Mouse (Mus musculus): Measurements from ENCODE around the gene Pbx1. TPM values are rescaled to one million over a fixed set of nuclear protein-coding genes. Genes with fewer than 3 reads are reported as not detected.
A peak's percentile ranks its signal among the peaks of the same experiment; 100 is the strongest.

Pbx1 gene
- polyA plus RNA-seq, 1 experiment from 2014 or later = 78.9 TPM

DNA sequence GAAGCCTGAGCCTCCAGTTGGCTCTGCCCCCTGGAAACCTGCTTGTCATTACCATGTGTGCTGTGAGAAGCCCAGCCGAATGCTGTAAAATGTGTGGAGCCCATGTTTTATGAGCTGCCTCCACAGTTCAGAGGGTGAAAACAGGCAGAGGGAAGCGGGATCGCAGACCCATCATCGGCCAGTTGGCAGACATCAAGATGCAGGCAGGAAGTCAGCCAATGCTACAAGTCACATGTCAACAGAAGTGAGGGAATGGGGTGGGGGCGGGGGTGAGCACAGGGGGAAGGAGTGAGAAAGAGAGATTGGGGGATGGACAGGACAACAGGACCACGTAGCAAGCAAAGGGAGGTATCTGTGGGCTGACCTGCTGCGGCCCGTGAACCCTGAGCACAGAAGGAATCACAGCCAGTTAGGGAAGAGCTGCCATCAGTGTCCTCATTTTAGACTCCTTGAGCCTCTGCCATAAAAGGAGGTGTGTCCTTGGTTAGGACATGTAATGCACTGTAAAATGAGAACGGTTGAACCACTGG lies 51.8 kb downstream of the Pbx1 start:
- Histone ChIP-seq H3K9ac (no peak overlapping the region), H3K27ac (0 out of 2 replicates have a peak overlapping the region, but pooled peaks have one; percentile 25), H3K27me3 (no peaks in the 10 kb centered on the region), H3K4me3 (no peak overlapping the region), H3K9me3 (replicated peaks) (no peaks in the 10 kb centered on the region), H3K36me3 (ENCODE audit: poor library complexity, severe bottlenecking) (peaks cover 5% of the 10 kb centered on the region; the same call in 1 of the 2 replicates), H3K4me2 (no peak overlapping the region), H3K4me1 (peaks cover 85% of the 10 kb centered on the region)
- no peak for ATAC-seq
- 70% methylated on average over 9 of the region's 9 CpGs for WGBS

DNA sequence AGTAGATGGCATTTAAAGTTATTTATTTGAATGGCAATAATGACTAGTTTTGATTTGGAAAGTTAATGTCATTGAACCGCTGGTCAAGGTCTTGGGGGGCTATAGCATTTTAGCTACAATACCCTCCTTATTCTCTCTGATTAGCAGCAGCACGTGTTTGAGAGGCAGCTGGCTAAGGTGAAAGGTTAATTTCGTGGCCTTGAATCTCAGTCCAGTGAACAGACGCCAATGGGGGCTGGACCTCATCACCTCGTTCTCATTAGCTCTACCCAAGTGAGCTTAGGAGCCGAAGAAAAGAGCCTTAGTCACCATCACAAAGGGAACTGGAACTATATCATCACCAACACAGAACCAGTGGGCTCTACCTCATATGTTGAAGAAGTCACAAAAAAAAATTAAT lies 54.4 kb downstream of the Pbx1 start:
- WGBS = 18% methylated on average over 6 of the region's 6 CpGs
- no peaks in the 10 kb centered on the region for H3K9me3 ChIP-seq (replicated peaks)
- no peak for ATAC-seq
- H3K4me2 ChIP-seq = no peak overlapping the region
- H3K4me1 ChIP-seq = peaks cover 83% of the 10 kb centered on the region
- H3K36me3 ChIP-seq (ENCODE audit: poor library complexity, severe bottlenecking) = peaks cover 11% of the 10 kb centered on the region
- H3K27me3 ChIP-seq = no peaks in the 10 kb centered on the region
- H3K9ac ChIP-seq = no peak overlapping the region
- no peak overlapping the region for H3K4me3 ChIP-seq
- H3K27ac ChIP-seq = no peak overlapping the region

- Histone ChIP-seq H3K27ac (no peak overlapping the region), H3K4me3 (no peak overlapping the region), H3K9ac (no peak overlapping the region), H3K4me2 (no peak overlapping the region), H3K9me3 (replicated peaks) (no peaks in the 10 kb centered on the region), H3K4me1 (peaks cover 80% of the 10 kb centered on the region), H3K36me3 (ENCODE audit: poor library complexity, severe bottlenecking) (peaks cover 19% of the 10 kb centered on the region), H3K27me3 (no peaks in the 10 kb centered on the region)
- 60% methylated on average over 3 of the region's 3 CpGs for WGBS
- no peak for ATAC-seq
Measured at GRCm38 (mm10) chr1:168376330-168376729, 55.7 kb downstream of the Pbx1 start.

- Histone ChIP-seq H3K9ac (no peak overlapping the region), H3K27ac (peak overlapping the region; percentile 26), H3K4me1 (peaks cover 80% of the 10 kb centered on the region), H3K4me2 (no peak overlapping the region), H3K36me3 (ENCODE audit: poor library complexity, severe bottlenecking) (peaks cover 19% of the 10 kb centered on the region), H3K9me3 (replicated peaks) (no peaks in the 10 kb centered on the region), H3K4me3 (no peak overlapping the region), H3K27me3 (no peaks in the 10 kb centered on the region)
- WGBS = 56% methylated on average over 12 of the region's 12 CpGs
- peak; percentile 59 for ATAC-seq
Measured at GRCm38 (mm10) chr1:168374953-168375600, 57.0 kb downstream of the Pbx1 start.

- no peak for ATAC-seq
- H3K36me3 ChIP-seq (ENCODE audit: poor library complexity, severe bottlenecking) = peaks cover 19% of the 10 kb centered on the region
- H3K4me1 ChIP-seq = peaks cover 85% of the 10 kb centered on the region
- 88% methylated on average over 2 of the region's 2 CpGs for WGBS
- no peak overlapping the region for H3K9ac ChIP-seq
- no peak overlapping the region for H3K4me2 ChIP-seq
- H3K27me3 ChIP-seq = no peaks in the 10 kb centered on the region
- no peaks in the 10 kb centered on the region for H3K9me3 ChIP-seq (replicated peaks)
- H3K4me3 ChIP-seq = no peak overlapping the region
- H3K27ac ChIP-seq = no peak overlapping the region
Measured at GRCm38 (mm10) chr1:168372089-168372488, 60.0 kb downstream of the Pbx1 start.

DNA sequence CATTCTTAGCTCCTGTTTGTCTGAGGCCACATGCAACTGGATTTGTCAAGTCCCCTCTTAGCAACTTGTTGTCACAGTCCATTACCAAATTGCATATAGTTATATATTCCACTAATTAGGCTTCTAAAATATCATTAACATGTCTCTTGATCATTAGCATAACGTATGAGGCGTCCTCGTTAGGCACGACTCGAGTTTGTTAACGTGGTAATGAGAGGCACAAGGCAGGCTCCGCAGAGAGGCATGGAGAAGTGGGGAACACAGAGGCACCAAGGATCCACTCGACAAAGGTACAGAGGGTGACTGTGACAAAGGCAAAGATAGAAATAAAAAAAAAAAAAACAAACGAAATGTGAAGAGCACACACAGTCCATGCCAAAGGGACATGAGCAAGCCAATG lies 61.1 kb downstream of the Pbx1 start:
- 35% methylated on average over 9 of the region's 9 CpGs for WGBS
- peaks cover 88% of the 10 kb centered on the region for H3K4me1 ChIP-seq
- peak; percentile 13; the same call in 1 of the 2 replicates for ATAC-seq

DNA sequence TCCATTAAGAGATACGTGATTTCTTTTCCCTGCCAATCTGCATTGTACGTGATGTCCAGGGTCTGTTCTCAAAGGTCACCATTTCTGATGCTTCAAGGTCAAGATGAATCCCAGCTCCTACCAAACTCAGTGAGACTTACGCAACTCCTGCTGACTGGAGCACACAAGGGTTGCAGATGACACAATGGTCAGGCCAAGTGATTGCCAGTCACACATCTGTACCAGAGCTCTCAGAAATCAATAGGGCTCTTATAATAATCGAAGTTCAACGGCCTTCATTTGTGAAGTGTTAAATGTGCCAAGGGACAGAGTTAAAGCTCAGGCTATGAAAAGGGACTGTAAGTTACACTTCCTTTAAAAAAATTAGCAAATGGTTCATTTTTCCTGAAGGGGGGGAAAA lies 65.8 kb downstream of the Pbx1 start:
- no peaks in the 10 kb centered on the region for H3K27me3 ChIP-seq
- H3K4me1 ChIP-seq = peaks cover 87% of the 10 kb centered on the region
- WGBS = 78% methylated on average over 5 of the region's 5 CpGs
- no peak overlapping the region for H3K4me2 ChIP-seq
- H3K36me3 ChIP-seq (ENCODE audit: poor library complexity, severe bottlenecking) = peaks cover 10% of the 10 kb centered on the region; the same call in 1 of the 2 replicates
- no peak overlapping the region for H3K9ac ChIP-seq
- no peak overlapping the region for H3K4me3 ChIP-seq
- no peak overlapping the region for H3K27ac ChIP-seq
- H3K9me3 ChIP-seq (replicated peaks) = no peaks in the 10 kb centered on the region
- ATAC-seq = no peak

More for the DNA sequence above, 61.1 kb downstream of the Pbx1 start:
- no peaks in the 10 kb centered on the region for H3K9me3 ChIP-seq (replicated peaks)
- H3K27ac ChIP-seq = no peak overlapping the region
- H3K27me3 ChIP-seq = no peaks in the 10 kb centered on the region
- no peak overlapping the region for H3K4me3 ChIP-seq
- no peak overlapping the region for H3K9ac ChIP-seq
- peaks cover 19% of the 10 kb centered on the region for H3K36me3 ChIP-seq (ENCODE audit: poor library complexity, severe bottlenecking)
- H3K4me2 ChIP-seq = no peak overlapping the region

- H3K4me1 ChIP-seq = peaks cover 91% of the 10 kb centered on the region
- no peak overlapping the region for H3K4me2 ChIP-seq
- H3K27ac ChIP-seq = no peak overlapping the region
- H3K9me3 ChIP-seq (replicated peaks) = no peaks in the 10 kb centered on the region
- no peak overlapping the region for H3K4me3 ChIP-seq
- H3K36me3 ChIP-seq (ENCODE audit: poor library complexity, severe bottlenecking) = peaks cover 16% of the 10 kb centered on the region; the same call in 1 of the 2 replicates
- WGBS = 64% methylated on average over 7 of the region's 7 CpGs
- ATAC-seq = no peak
- H3K27me3 ChIP-seq = no peaks in the 10 kb centered on the region
- no peak overlapping the region for H3K9ac ChIP-seq
Measured at GRCm38 (mm10) chr1:168364325-168364724, 67.7 kb downstream of the Pbx1 start.

DNA sequence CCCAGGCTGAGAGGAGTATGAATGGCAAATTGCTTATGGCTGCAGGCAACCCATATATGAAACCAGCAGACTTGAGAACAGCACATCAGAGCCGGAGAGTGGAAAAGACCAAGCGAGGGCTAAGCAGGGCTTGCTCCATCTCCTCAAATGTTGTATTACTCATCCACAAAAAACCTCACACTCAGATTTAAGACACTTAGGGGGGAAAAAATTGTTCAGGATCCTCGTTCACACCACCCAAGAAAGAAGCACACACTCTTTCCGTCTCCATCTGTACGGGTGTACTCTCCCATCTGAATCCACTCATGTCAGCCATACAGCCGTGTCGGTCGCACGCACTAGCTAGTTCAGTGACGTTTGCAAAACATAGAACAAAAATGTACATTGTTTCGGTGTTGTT lies 69.0 kb downstream of the Pbx1 start:
- no peak for ATAC-seq
- Histone ChIP-seq H3K36me3 (ENCODE audit: poor library complexity, severe bottlenecking) (peaks cover 14% of the 10 kb centered on the region; the same call in 1 of the 2 replicates), H3K4me3 (no peak overlapping the region), H3K9me3 (replicated peaks) (no peaks in the 10 kb centered on the region), H3K4me2 (no peak overlapping the region), H3K27ac (peak overlapping the region; percentile 48; the same call in 1 of the 2 replicates), H3K4me1 (peaks cover 93% of the 10 kb centered on the region), H3K27me3 (no peaks in the 10 kb centered on the region), H3K9ac (no peak overlapping the region)
- 81% methylated on average over 11 of the region's 11 CpGs for WGBS

GRCm38 (mm10) chr1:168362464-168362863 lies 69.6 kb downstream of the Pbx1 start:
- Histone ChIP-seq H3K9ac (no peak overlapping the region), H3K4me2 (no peak overlapping the region), H3K27ac (peak overlapping the region; percentile 48), H3K4me1 (peaks cover 93% of the 10 kb centered on the region), H3K27me3 (no peaks in the 10 kb centered on the region), H3K4me3 (no peak overlapping the region), H3K36me3 (ENCODE audit: poor library complexity, severe bottlenecking) (peaks cover 14% of the 10 kb centered on the region; the same call in 1 of the 2 replicates), H3K9me3 (replicated peaks) (no peaks in the 10 kb centered on the region)
- WGBS = 56% methylated on average over 10 of the region's 10 CpGs
- ATAC-seq = no peak

GRCm38 (mm10) chr1:168357680-168358611 lies 74.1 kb downstream of the Pbx1 start:
- 3% methylated on average over 26 of the region's 26 CpGs for WGBS
- H3K9me3 ChIP-seq (replicated peaks) = no peaks in the 10 kb centered on the region
- H3K4me1 ChIP-seq = peaks cover 93% of the 10 kb centered on the region
- peak; percentile 73 for ATAC-seq
- peak overlapping the region; percentile 59 for H3K4me2 ChIP-seq
- H3K36me3 ChIP-seq (ENCODE audit: poor library complexity, severe bottlenecking) = peaks cover 14% of the 10 kb centered on the region; the same call in 1 of the 2 replicates
- H3K9ac ChIP-seq = peak overlapping the region; percentile 41
- peak overlapping the region; percentile 25 for H3K4me3 ChIP-seq
- H3K27ac ChIP-seq = peak overlapping the region; percentile 88
- no peaks in the 10 kb centered on the region for H3K27me3 ChIP-seq

GRCm38 (mm10) chr1:168356970-168357441 lies 75.1 kb downstream of the Pbx1 start:
- peak; percentile 60 for ATAC-seq
- H3K36me3 ChIP-seq (ENCODE audit: poor library complexity, severe bottlenecking) = peaks cover 10% of the 10 kb centered on the region; the same call in 1 of the 2 replicates
- WGBS = 1% methylated on average over 14 of the region's 14 CpGs
- no peaks in the 10 kb centered on the region for H3K9me3 ChIP-seq (replicated peaks)
- H3K4me3 ChIP-seq = peak overlapping the region; percentile 25
- peak overlapping the region; percentile 88 for H3K27ac ChIP-seq
- H3K4me2 ChIP-seq = peak overlapping the region; percentile 59
- H3K9ac ChIP-seq = peak overlapping the region; percentile 41
- H3K27me3 ChIP-seq = no peaks in the 10 kb centered on the region
- peaks cover 93% of the 10 kb centered on the region for H3K4me1 ChIP-seq

Measured in forebrain, embryonic 13.5 days (tissue).